Mouse (Mus musculus) heart, adult 8-10 months (tissue): Measurements from ENCODE around the gene Ttc39b. TPM values are rescaled to one million over a fixed set of nuclear protein-coding genes. Genes with fewer than 3 reads are reported as not detected.

Experiments used
- DNase-seq: peaks from one replicate; pipeline ENCODE4 v3.0.0; 2022; ENCODE audit warnings: low spot score
- total RNA-seq, 4 experiments: library from RNA; stranded (reverse); gene quantifications; 2 replicates each; pipeline ENCODE4 v1.2.4; 2022

Ttc39b gene
- total RNA-seq, 4 experiments from 2014 or later: 18.5 to 23.7 (median 20.8) TPM

DNA sequence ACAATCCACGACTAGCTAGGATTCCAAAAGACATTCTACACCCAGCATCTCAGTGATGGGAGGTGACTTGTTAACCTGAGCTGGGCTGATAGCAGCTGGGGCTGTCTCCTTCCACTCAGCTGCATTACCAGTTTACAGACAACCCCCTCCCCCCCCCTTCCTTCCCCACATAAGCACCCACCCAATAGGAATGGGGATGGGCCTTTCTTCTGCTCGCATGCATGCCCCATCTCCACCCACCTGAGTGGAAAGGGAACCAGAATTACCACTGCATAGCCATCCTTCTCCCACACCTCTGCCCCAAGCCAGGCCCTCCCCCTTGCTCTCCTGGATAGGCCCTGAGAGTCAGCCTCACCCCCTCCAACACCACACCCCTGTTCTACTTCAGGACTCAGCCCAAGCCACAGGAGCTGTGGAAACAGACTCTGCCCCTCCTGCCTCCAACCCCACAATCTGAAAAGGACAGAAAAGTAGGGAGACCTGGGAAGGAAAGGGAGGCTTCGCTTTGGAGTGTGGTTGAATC is 6.2 kb downstream of the Ttc39b start:
- no peak for DNase-seq

- no peak for DNase-seq
These were observed 7.3 kb downstream of the Ttc39b start for GRCm38 (mm10) chr4:83316718-83317117.

GRCm38 (mm10) chr4:83315930-83316329 is 8.1 kb downstream of the Ttc39b start:
- no peak for DNase-seq

DNA sequence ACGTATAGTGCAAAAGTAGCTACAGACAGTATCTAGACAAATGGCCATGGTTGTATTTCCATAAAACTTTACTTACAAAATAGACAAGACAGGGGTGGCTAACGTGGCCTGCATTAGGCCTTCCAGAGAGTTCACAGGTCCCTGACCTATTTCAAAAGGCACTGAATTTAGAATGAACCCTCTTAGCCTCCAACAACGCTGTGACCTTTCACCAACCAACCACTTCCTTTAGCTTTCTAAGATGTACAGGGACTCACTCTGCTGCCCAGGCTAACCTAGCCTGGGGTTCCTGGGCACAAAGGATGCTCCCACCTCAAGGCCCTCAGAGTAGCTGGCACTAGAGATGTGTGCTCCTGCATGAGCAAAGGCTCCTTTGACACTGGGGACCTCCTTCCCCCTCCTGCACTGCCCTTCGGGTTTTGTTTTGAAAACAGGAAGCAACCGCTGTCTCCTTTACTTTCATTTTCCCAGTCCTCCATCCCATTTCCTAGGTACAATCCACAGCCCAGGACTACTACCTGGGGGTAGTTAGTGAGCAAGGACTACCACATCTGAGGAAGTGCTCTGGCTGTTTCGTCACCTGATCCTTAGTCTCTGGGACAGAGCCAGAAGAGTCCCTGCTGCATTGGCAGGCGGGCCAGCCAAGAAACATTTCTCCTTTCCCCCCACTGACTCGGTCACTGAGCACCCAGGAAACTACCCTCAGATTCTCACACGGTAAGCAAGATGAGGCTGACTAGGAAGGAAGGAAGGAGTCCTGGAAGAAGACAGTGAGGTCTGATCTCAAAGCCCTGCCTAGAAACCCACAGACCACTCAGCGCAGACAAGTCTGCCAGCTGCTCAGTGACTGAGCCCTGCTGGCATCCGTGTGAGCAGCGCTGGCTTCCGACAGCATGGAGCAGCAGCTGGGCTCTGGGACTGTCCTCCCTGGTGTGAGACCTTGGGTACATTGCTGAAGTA is 8.9 kb downstream of the Ttc39b start:
- DNase-seq: peak; percentile 48

DNA sequence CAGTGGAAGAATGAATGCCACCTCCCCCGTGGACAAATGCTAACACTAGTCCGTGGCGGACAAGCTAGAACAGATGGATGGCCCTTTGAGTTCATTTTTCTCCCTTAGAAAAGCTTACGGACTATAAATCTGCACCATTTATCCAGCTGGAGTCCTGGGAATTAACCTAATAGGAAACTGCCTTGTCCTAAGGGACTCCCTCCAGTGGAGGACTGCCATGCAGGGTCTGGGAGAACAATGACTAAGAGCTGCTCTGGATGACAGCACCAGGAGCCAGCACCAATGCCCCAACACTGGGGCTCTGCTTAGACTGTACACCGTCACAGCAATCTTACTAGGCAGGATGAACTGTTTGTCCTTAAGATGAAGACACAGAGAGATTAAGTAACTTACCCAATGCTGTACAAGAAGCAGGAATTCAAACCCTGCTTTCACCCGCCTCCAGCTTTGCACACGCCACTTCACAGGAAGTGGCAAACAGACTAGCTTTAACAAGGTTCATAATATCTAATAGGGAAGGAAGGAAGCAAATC is 9.7 kb downstream of the Ttc39b start:
- no peak for DNase-seq

DNA sequence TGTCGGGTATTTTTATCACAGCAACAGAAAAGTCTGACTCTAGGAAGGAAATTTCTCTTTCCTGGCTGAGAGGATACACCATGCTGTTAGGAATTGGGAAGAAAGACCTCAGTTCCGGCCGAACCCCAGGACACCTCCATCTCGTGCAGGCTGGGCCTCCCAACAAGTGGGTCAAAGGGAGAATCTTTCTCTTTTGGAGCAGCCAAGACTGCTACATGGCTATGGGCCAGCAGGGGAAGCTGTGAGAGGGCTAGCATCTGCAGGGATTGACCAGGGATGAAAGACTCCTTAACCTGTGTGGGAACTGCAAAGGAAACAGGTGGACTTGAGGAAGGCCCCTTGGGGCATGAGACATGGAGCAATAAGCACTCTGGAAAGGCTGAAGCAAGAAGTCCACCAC is 11.7 kb downstream of the Ttc39b start:
- no peak for DNase-seq

DNA sequence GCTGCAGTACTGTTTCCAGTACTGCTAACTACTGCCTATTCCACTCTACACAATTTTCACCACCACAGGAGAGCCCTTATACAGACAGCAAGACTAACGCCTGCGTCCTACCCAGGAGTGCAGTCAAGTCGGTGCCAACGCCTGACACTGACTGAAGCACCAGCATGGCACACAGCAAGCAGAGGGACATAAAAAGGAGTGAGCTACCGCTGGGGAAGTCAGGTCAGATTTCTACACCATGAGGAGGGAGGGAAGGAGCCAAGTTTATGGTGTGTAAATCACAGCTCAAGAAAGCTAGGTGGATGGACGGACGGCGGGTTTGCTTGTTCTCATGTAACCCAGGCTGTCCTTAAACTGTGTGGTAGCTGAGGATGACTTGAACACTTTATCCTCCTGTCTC is 12.6 kb downstream of the Ttc39b start:
- DNase-seq: no peak

- DNase-seq: no peak
These were observed 13.1 kb downstream of the Ttc39b start for GRCm38 (mm10) chr4:83310990-83311389.

- DNase-seq: peak; percentile 54
These were observed 15.1 kb downstream of the Ttc39b start for GRCm38 (mm10) chr4:83308914-83309313.

DNA sequence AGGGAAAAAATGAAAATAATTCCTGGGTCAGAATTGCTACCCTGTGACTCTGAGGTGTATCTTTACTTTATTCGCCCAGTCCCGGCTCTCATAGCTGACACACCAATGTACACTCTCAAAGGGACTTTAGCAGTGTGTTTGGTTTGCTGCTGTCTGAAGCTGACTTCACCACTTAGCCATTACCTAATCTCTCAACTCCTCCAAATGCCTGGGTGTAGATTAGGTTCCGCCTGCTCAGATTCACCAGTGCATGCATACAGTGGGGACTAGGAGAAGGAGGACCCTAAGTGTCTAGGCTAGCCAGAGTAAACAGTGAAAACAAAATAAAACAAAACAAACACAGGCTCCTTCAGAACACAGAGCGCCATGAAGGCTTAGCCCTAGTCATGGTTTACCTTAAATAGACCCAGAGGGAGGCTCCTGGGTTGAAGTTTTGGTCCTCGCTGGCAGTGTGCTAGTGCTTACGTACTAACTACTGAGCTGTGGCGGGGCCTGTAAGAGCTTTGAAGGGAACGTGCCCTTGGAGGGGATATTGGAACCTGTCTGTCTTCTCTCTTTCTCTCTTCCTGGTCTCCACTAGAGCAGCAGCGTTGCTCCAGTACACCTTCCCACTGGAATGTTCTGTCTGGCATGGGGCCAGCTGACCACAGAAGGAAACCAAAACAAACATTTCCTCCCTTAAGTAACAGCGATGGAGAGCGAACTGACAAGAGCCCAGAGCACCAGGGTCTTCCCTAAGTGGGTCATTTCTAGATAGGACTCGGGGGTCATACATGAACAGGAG is 16.2 kb downstream of the Ttc39b start:
- DNase-seq: peak; percentile 53

DNA sequence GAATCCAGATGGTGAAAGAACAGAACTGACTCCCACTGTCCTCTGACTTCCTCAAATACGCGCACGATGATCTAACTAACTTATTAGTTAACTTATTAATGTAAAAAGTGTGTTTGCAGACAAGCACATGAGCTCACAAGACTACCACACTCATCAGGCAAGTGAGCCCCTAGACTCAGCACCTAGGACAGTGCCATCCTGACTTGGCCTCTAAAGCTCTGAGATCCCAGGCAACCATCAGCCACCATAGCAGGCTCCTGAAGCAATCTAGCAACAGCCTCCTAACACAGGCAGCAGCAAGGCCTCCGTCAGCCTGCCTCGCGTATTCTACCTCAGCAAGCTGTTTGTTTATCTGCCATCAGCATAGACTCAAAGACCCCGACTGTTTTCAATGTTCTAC is 17.2 kb downstream of the Ttc39b start:
- no peak for DNase-seq

DNA sequence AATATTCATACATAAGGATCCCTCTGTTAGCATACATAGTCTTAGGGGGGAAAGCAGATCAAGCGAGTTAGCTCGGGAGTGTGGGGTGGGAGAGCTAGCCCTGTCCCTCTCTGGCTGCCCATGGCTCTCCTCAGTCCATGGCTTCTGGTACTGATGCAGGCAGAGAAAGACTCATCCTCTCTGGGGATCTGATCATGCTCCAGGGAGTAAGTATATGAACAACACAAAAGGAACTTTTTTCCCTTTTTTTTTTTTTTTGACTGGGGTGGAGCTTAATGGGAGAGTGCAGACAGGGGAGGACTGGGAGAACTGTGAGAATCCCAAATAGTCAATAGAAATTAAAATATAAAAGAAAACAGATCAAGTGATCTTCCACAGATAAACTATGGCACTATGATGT is 19.0 kb downstream of the Ttc39b start:
- DNase-seq: no peak

DNA sequence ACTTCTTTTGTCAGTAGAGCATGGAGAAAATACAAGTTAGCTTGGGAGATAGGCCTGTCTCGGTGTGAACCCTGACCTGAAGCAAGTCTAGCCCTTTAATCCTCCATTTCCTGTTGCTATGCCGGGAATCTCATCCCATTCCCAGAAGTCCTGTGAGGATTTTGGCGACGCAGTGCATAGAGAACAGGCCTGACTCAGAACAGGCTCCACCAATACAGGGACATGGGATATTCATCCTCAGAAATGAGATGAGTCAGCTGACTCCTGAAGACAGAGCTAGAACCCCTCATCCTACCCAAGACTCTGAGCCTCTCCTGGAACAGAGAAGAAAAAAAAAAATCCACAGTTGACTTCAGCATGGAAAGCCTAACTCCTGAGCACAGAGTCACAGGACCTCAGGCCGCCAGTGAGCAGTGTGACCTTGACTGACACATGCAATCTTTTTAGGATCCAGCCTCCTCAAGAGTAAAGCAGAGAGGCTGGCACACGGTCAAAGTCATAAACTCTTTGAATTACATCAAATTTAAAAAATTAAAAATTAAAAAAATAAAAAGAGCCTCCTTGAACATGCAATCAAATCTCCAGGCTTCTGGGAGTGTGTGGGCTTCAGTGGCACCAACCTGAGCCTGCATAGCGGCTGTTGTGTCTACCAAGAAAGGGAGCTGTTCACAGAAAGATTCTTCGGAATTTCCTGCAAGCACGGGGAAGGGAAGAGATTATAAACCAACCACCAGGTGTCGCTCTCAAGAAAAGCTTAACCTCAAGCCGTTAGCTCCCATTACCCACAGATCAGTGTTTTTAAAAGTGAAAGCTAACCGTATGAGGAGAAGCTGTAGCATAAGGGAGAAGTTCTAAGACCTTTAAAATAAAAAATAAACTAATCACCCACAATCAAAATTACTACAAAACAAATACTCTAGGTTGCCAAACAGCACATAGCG is 20.9 kb downstream of the Ttc39b start:
- DNase-seq: peak; percentile 91

DNA sequence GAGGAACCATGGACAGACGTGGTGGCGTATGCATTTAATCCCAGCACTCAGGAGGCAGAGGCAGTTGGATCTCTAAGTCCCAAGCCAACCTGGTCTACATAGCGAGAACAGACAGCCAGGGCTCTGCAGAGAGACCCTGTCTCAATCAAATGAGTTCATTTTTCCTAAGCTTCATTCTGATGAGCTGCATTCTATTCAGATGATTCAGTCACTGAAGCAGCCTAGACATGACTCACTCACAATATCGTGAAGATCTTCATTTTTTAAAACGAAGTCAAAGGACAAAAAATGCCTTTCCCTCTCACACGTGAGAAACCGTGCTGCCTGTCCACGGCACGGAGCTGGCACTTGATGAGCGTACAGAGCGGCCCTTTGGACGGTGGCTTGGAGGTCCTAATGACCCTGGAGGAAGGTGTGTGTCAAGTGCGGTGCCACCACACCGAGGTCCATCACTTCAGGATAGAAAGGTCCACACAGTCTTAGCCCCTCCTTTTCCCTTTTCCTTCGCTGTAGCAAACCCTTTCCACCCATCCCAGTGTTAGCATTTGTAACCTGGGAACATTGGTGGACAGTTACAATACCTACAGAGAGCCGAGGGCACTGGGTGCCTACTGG is 21.8 kb downstream of the Ttc39b start:
- no peak for DNase-seq

GRCm38 (mm10) chr4:83301713-83302112 is 22.3 kb downstream of the Ttc39b start:
- DNase-seq: no peak

DNA sequence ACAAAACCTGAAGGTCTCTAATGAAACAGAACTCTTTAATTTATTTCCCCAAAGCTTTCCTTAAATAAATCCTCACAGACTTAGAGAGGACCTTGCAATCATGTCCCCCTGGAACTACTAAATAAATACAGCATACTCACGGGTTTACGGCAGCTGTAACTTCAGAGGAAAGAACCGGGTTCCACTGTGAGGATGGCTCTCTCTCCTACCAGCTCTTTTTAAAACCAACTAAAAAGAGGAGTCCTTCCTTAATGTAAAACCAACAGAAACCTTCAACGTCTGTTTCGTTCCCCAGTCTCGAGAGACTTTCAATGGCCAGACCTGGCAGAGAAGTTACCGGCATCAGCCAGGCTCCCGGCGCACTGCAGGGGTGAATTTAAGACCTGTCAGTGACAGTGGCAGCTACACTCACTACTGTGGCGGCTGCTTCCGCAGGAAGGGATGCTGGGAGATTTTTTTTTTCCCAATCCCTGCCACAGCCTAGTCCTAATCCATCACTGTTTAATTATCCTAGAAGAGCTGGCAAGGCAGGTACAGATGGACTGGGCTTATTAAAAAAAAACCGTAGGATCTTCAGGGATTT is 39.2 kb downstream of the Ttc39b start:
- DNase-seq: no peak

DNA sequence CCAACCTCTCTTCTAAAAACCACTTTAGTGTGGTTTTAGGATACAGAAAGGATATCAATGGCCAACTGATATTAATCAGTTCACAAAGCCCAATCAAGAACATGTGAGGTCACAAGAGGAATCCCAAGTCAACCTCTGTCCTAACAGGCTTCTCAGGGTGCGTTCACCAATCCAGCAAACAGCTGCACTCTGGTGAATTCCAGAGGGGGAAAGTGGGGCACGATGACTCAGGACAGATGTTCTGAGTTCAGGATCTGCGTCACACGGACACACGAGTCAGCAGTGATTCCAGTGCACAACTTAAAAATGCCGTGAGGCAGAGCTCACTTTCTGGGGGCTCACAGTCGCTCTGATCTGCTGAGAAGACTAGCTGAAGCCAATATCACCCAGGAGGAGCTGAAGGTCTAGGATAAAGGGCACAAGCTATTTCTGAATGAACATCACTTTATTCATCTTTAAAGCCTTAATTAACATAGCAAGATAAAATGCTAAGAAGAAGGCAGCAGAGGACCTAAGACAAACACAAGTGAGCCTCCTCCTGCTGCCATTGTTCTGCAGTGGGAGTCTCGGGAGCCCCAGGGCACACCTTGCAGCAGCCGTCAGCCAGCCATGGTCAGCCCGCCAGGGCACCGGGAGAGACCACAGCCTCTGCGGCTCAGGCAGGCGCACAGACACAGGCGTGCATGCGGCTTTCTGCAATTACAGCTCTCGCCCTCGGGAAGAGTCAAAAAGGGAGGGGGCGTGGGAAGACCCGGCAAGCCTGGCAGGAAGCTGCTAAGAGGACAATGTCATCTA is 39.9 kb downstream of the Ttc39b start:
- no peak for DNase-seq

GRCm38 (mm10) chr4:83282424-83282823 is 41.6 kb downstream of the Ttc39b start:
- no peak for DNase-seq

DNA sequence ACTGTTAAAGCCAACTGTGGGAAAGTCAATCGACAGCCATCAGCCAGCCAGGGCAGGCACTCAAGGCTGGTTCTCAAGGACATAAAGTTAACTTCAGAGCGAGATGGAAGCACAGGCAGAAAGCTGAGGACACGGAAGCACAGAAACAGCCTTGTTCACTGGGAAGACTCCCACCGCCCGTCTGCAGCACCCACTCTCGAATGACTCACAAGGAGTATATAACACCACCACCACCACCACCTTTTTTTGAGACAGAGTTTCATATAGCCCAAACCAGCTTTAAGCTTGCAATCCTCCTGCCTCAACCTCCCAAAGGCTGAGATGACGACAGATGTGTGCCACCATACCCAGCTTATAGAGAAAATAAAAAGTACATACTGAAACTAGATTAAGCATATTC is 44.8 kb downstream of the Ttc39b start:
- no peak for DNase-seq
